Mouse (Mus musculus) lung, postnatal 14 days (tissue): ENCODE results near the gene Cisd3.
"Not testable (repeated sequence)": the region's sequence is repeated elsewhere in the genome, so short reads cannot be mapped to it uniquely, and the experiment has no call there.

ENCODE experiments used
- DNase-seq: peaks from one replicate; pipeline ENCODE4 v3.0.0; 2021

Gene Cisd3

GRCm38 (mm10) chr11:97714356-97714755 lies 28.7 kb downstream of the Cisd3 start:
- DNase-seq: no peak

GRCm38 (mm10) chr11:97714784-97715760 lies 29.4 kb downstream of the Cisd3 start:
- peak; percentile 56 for DNase-seq

- no peak for DNase-seq
Observed at GRCm38 (mm10) chr11:97716021-97716420, 30.4 kb downstream of the Cisd3 start.

- DNase-seq: no peak
Observed at GRCm38 (mm10) chr11:97717369-97718280, 32.0 kb downstream of the Cisd3 start.

- no peak for DNase-seq
Observed at GRCm38 (mm10) chr11:97718281-97718860, 32.7 kb downstream of the Cisd3 start.

GRCm38 (mm10) chr11:97719041-97719440 lies 33.4 kb downstream of the Cisd3 start:
- DNase-seq: no peak

- no peak for DNase-seq
Observed at GRCm38 (mm10) chr11:97721338-97721737, 35.7 kb downstream of the Cisd3 start.

- no peak for DNase-seq
Observed at GRCm38 (mm10) chr11:97723709-97724108, 38.1 kb downstream of the Cisd3 start.

GRCm38 (mm10) chr11:97728311-97728710 lies 42.7 kb downstream of the Cisd3 start:
- DNase-seq: no peak

- no peak for DNase-seq
Observed at GRCm38 (mm10) chr11:97728730-97729129, 43.1 kb downstream of the Cisd3 start.

- no peak for DNase-seq
Observed at GRCm38 (mm10) chr11:97733689-97734088, 48.1 kb downstream of the Cisd3 start.

- DNase-seq: not testable (repeated sequence)
Observed at GRCm38 (mm10) chr11:97734810-97735209, 49.2 kb downstream of the Cisd3 start.

GRCm38 (mm10) chr11:97736645-97737044 lies 51.0 kb downstream of the Cisd3 start:
- DNase-seq: no peak

- no peak for DNase-seq
Observed at GRCm38 (mm10) chr11:97737600-97737999, 52.0 kb downstream of the Cisd3 start.
